Mouse (Mus musculus) liver, embryonic 14.5 days (tissue): ENCODE data around the gene Calcoco1. TPM values are rescaled to one million over a fixed set of nuclear protein-coding genes. Genes with fewer than 3 reads are reported as not detected.

Experiments used
- ATAC-seq: fragments of 200-750 bp; cut with Nextera tagmentation; 2 replicates; pipeline ENCODE4 v1.8.0; 2017; ENCODE audit warnings: moderate number of reproducible peaks, mild to moderate bottlenecking, moderate library complexity; ENCODE audit not compliant: insufficient read depth
- DNase-seq, 3 experiments: peaks; one replicate each; pipeline ENCODE4 v3.0.0-alpha.2; 2012 to 2013; ENCODE audit warnings: low read depth in 3 of 3, low spot score in 3 of 3
- H3K27ac ChIP-seq: fragments of 300-500 bp; sonication (generic); 2 replicates; pipeline ENCODE4 v1.5.1; 2014; ENCODE audit warnings: moderate library complexity, mild to moderate bottlenecking, control low read depth, inconsistent platforms
- H3K27me3 ChIP-seq: fragments of 300-500 bp; sonication (generic); 2 replicates; pipeline ENCODE4 v1.6.1; 2014; ENCODE audit warnings: mild to moderate bottlenecking, low read length, moderate library complexity; ENCODE audit not compliant: control insufficient read depth, insufficient read depth
- H3K36me3 ChIP-seq: fragments of 300-500 bp; sonication (generic); replicated peaks from 2 replicates; pipeline ENCODE4 v1.6.1; 2014; ENCODE audit warnings: low read depth; ENCODE audit not compliant: control insufficient read depth, insufficient read depth
- H3K4me1 ChIP-seq, 2 experiments: fragments of 200-500 bp in 1 of 2; fragments of 300-500 bp in 1 of 2; sonication (generic) in 1 of 2; replicated peaks; 2 replicates each; pipeline ENCODE4 v1.6.1; 2012 to 2014; ENCODE audit warnings: antibody characterized with exemption in 1 of 2, inconsistent platforms in 1 of 2, low read length in 1 of 2; ENCODE audit not compliant: control insufficient read depth in 2 of 2, insufficient read depth in 2 of 2
- H3K4me2 ChIP-seq: fragments of 300-500 bp; sonication (generic); 2 replicates; pipeline ENCODE4 v1.6.1; 2014; ENCODE audit warnings: low read depth, mild to moderate bottlenecking, control low read depth, moderate library complexity
- H3K4me3 ChIP-seq, 2 experiments: fragments of 200-500 bp in 1 of 2; fragments of 300-500 bp in 1 of 2; sonication (generic) in 1 of 2; 2 replicates each; pipeline ENCODE4 v1.5.1; 2012 to 2014; ENCODE audit warnings: low read depth in 2 of 2, low read length in 2 of 2, mild to moderate bottlenecking in 2 of 2, control low read depth in 1 of 2, inconsistent platforms in 1 of 2, moderate library complexity in 1 of 2; ENCODE audit not compliant: insufficient read depth in 1 of 2
- H3K9ac ChIP-seq: fragments of 300-500 bp; sonication (generic); replicated peaks from 2 replicates; pipeline ENCODE4 v1.6.1; 2014; ENCODE audit warnings: mild to moderate bottlenecking, control low read depth, moderate library complexity
- H3K9me3 ChIP-seq: fragments of 300-500 bp; sonication (generic); 2 replicates; pipeline ENCODE4 v1.6.1; 2016; ENCODE audit warnings: low read length, mixed read lengths; ENCODE audit not compliant: control insufficient read depth
- CTCF ChIP-seq: IDR thresholded peaks from 2 replicates; pipeline ENCODE4 v1.5.1; 2016; ENCODE audit warnings: antibody characterized with exemption, low read depth, control low read depth
- EP300 ChIP-seq: IDR thresholded peaks from 2 replicates; pipeline ENCODE4 v1.6.1; 2016; ENCODE audit warnings: antibody characterized with exemption, low read depth
- WGBS: fragments of 180-500 bp; shearing (Covaris S2); extraction: QIAGEN DNeasy Blood & Tissue Kit; methylation state at CpG from one replicate; pipeline ENCODE4 v1.1.7; 2014; ENCODE audit not compliant: insufficient replicate concordance; 5-methylcytosine and 5-hydroxymethylcytosine counted together
- polyA plus RNA-seq, 2 experiments: library from polyadenylated mRNA; depleted of rRNA in 1 of 2; stranded (reverse) in 1 of 2; unstranded in 1 of 2; fragments of >200 nt; fragmentation: Nextera tagmentation in 1 of 2; extraction: Ambion mirVana in 1 of 2; gene quantifications; 2 replicates each; pipeline versions ENCODE4 v1.2.1 to v1.2.3; 2012 to 2014

Gene Calcoco1
- polyA plus RNA-seq, 2 experiments = 5.7 to 8.4 TPM

DNA sequence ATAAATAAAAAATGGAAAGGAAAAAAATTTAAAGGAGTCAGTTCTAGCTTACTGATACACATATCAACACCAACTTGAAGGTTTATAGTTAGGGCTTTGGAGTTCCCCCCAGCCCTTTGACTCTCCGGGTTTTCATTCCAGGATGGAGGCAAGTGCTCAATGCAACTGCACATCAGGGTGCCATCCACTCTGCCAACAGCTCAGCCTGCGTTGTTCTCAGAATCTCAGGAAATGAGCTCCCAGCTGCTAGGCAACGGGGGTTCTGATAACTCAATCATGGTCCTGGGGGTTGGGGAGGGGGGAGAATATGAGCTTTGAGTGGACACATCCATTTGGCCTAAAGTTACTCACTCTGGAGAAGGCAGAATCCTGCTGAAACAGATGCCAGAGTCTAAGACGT, 36.2 kb downstream of the Calcoco1 start:
- ATAC-seq (no peak), DNase-seq (no peak)
- Histone ChIP-seq H3K36me3 (no peaks in the 10 kb centered on the region), H3K4me1 (no peaks in the 10 kb centered on the region), H3K9ac (no peak overlapping the region), H3K4me3 (no peak overlapping the region), H3K27ac (no peak overlapping the region), H3K9me3 (no peaks in the 10 kb centered on the region), H3K4me2 (no peak overlapping the region), H3K27me3 (peaks cover 17% of the 10 kb centered on the region)
- 26% methylated on average over 4 of the region's 4 CpGs for WGBS
- TF ChIP-seq CTCF (no peak), EP300 (no peak)

DNA sequence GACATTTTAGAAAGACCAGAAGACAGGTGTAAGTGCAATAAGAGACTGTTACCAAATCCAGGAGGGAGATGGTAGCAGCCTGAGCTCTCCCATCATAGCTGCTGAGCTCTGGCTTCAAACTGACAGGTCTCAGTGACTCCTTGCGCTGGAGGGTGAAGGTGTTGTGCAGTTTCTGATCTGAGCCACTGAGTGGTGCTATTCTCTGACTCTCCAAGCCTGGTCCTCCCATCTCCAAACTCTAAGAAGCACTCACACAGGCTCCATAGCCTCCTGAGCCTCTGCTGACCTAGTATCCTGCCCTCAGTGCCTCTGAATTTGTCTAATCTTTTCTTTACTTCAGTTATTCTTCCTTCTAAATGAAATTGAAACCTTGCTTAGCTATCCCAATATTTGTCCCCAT, 38.3 kb downstream of the Calcoco1 start:
- no peak overlapping the region for H3K9ac ChIP-seq
- no peaks in the 10 kb centered on the region for H3K4me1 ChIP-seq
- H3K9me3 ChIP-seq = no peaks in the 10 kb centered on the region
- H3K4me2 ChIP-seq = no peak overlapping the region
- ATAC-seq = no peak
- WGBS = 5% methylated on average over 1 of the region's 1 CpGs
- H3K27ac ChIP-seq = no peak overlapping the region
- H3K36me3 ChIP-seq = no peaks in the 10 kb centered on the region
- H3K4me3 ChIP-seq = no peak overlapping the region
- H3K27me3 ChIP-seq = peaks cover 11% of the 10 kb centered on the region
- TF ChIP-seq EP300 (no peak), CTCF (peak; percentile 45)
- no peak for DNase-seq

DNA sequence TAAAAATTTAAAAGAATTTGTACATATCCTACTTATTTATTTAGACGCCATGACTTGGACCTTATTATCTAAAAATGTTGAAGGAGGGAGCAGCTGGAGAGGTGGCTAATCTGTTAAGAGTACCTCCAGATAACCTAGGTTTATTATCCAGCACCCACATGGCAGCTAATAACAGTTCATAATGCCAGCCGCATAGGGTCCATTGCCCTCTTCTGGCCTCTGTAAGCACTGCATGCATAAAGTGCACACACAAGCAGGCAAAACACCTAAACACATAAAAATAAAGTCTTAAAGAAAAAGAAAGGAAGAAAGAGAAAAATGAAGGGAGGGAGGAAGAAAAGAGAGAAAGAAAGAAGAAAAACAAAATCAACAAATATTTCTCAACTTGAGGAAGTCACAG, 45.6 kb downstream of the Calcoco1 start:
- no peaks in the 10 kb centered on the region for H3K9me3 ChIP-seq
- 64% methylated on average over 2 of the region's 2 CpGs for WGBS
- H3K9ac ChIP-seq = no peak overlapping the region
- no peak for DNase-seq
- H3K4me3 ChIP-seq = no peak overlapping the region
- TF ChIP-seq EP300 (no peak), CTCF (peak; percentile 42; the same call in 1 of the 2 replicates)
- no peak overlapping the region for H3K4me2 ChIP-seq
- peaks cover 2 to 10% of the 10 kb centered on the region in 2 experiments; a peak in 3 of 4 replicates for H3K4me1 ChIP-seq
- no peak for ATAC-seq
- no peaks in the 10 kb centered on the region for H3K36me3 ChIP-seq
- peaks cover 26% of the 10 kb centered on the region for H3K27me3 ChIP-seq
- H3K27ac ChIP-seq = no peak overlapping the region

GRCm38 (mm10) chr15:102673548-102673947, 48.4 kb downstream of the Calcoco1 start:
- Histone ChIP-seq H3K4me3 (no peak overlapping the region), H3K27ac (no peak overlapping the region), H3K9ac (no peak overlapping the region), H3K36me3 (no peaks in the 10 kb centered on the region), H3K27me3 (peaks cover 28% of the 10 kb centered on the region), H3K4me2 (peak overlapping the region; percentile 39), H3K4me1 (peaks cover 8 to 27% of the 10 kb centered on the region in 2 experiments; a peak in 3 of 4 replicates), H3K9me3 (no peaks in the 10 kb centered on the region)
- 8% methylated on average over 10 of the region's 10 CpGs for WGBS
- no peak for ATAC-seq
- TF ChIP-seq EP300 = no peak
- TF ChIP-seq CTCF = no peak
- DNase-seq = peak in 1 of 3 experiments; percentile 17

DNA sequence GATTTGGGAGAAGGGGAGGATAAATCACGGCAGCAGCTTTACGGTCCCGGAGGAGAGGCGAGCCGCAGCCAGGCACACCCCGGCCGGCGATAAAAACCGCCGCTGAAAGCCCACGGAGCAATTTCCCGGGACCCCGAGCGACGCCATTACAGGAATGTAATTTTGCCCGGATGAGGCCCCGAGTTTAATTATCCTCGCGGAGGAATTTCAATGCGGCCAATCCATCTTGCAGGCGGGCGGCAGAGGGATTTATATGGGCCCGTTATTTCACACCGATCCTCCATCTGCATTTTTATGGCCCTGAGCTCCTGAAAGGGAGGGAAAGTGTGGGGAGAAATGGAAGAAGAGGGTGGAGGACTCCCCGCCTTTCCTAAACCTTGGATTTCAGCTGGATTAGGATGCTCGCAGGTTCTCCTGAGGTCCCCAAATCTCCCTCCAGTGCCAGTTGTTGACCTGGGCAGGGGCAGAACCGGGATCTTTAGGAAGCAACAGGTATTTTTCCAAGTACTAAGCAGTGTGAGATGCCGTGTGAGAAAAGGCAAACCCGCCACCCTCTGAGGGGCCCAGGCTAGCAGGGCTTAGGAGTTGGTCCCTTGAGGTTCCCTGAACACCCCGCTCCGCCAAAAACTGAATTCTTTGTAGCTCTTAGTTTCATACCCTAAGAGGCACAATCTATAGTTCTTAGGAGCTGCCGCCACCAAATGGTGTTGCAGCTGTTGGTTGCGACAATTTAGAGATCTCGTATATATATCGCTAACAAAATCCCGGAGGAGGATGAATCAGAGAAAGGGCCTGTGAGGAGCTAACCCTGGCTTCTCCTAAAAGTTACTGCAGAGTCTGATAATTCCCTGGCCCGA, 49.5 kb downstream of the Calcoco1 start, which contains the start of gene Atp5g2:
Gene Atp5g2 (minus strand): TSS at position 138 of the 857 bp plus-strand sequence.
- peak within 1 kb of the TSS; percentile 50 for H3K9ac ChIP-seq
- no peak for TF ChIP-seq CTCF
- TF ChIP-seq EP300 = no peak
- H3K4me2 ChIP-seq = peak within 1 kb of the TSS; percentile 63
- 13% methylated on average over 37 of the region's 37 CpGs for WGBS
- H3K4me3 ChIP-seq = peak within 1 kb of the TSS; percentile 43 to 73; a peak in 3 of 4 replicates
- H3K4me1 ChIP-seq = peaks cover 8 to 27% of the 10 kb centered on the region in 2 experiments; a peak in 3 of 4 replicates
- DNase-seq (no peak), ATAC-seq (no peak)
- H3K27me3 ChIP-seq = peaks cover 28% of the 10 kb centered on the region
- peaks cover 2% of the 10 kb centered on the region for H3K36me3 ChIP-seq
- H3K9me3 ChIP-seq = no peaks in the 10 kb centered on the region
- H3K27ac ChIP-seq = peak within 1 kb of the TSS; percentile 27
